In genomic region chr9:118476766-118477271, GRCm38 (mm10) we compare ENCODE assay signal across 8 mouse cellular contexts. TPM values are rescaled to one million over a fixed set of nuclear protein-coding genes. Genes with fewer than 3 reads are reported as not detected.
DNase-seq lines count a peak whose midpoint lies in the region; ATAC-seq and TF ChIP-seq lines count a peak whose summit lies in the region.

No protein-coding gene starts in this region.

- peaks cover 14% of the 10 kb centered on the region; the same call in 1 of the 2 replicates for H3K4me1 ChIP-seq in limb, embryonic 14.5 days (ENCODE audit: control insufficient read depth, insufficient read depth, low read length)

- H3K9me3 ChIP-seq in limb, embryonic 14.5 days (ENCODE audit: control insufficient read depth, low read length), result no peaks in the 10 kb centered on the region

- WGBS in limb, embryonic 14.5 days, result under 1% methylated on average over 33 of the region's 33 CpGs

- intact Hi-C loops in left cerebral cortex, postnatal 10 days (cut with DNase I), result no loop called here

- ATAC-seq in limb, embryonic 14.5 days (ENCODE audit: low FRiP score, low read depth), result no peak

- peaks cover 82% of the 10 kb centered on the region for H3K27me3 ChIP-seq in limb, embryonic 14.5 days (ENCODE audit: control insufficient read depth, insufficient read depth, low read length)

- DNase-seq in adrenal gland, adult 2 months, result peak; percentile 28
- no peak for DNase-seq in adrenal gland, postnatal 14 days
- peak; percentile 8 for DNase-seq in right cerebral cortex, postnatal 25 days
- DNase-seq in right cerebral cortex, postnatal 14 days, result no peak
- DNase-seq in limb, embryonic 14.5 days (ENCODE audit: low spot score), result no peak
- DNase-seq in natural killer cell, adult 2 months (ENCODE audit: low spot score in 2 of 2), result no peak
- DNase-seq in urinary bladder, postnatal 10 days (ENCODE audit: low spot score), result no peak
- DNase-seq in left cerebral cortex, postnatal 10 days (ENCODE audit: extremely low spot score in 1 of 2, low spot score in 2 of 2), result no peak

- H3K36me3 ChIP-seq in limb, embryonic 14.5 days (ENCODE audit: control insufficient read depth, insufficient read depth, low read length), result no peaks in the 10 kb centered on the region

- H3K9ac ChIP-seq in limb, embryonic 14.5 days (ENCODE audit: low read depth, low read length, severe bottlenecking), result no peak overlapping the region

- H3K27ac ChIP-seq in limb, embryonic 14.5 days (replicated peaks; ENCODE audit: low read depth, low read length), result no peak overlapping the region

- H3K4me3 ChIP-seq in limb, embryonic 14.5 days (replicated peaks; ENCODE audit: low read length), result peak overlapping the region; percentile 42; the same call in 1 of the 2 replicates

- no peak for TF ChIP-seq POLR2A in limb, embryonic 14.5 days (IDR thresholded peaks at IDR 0.05; ENCODE audit: borderline replicate concordance, extremely low read depth, insufficient read depth, insufficient read length)

- peak overlapping the region; percentile 75 for H3K4me2 ChIP-seq in limb, embryonic 14.5 days (replicated peaks; ENCODE audit: low read depth, low read length, severe bottlenecking)

RNA-seq across cellular contexts. Expression of gene Eomes, which starts 1.2 kb away (rescaled TPM):
- under 1 TPM; 0.17 to 0.37 TPM for total RNA-seq in adrenal gland, adult 2 months (2021)
- polyA plus RNA-seq in adrenal gland, adult 2 months (2012; rRNA removed), result 0.29 and 0.31 TPM in 2 replicates
- 0.22 and 0.86 TPM in 2 replicates for total RNA-seq in adrenal gland, postnatal 14 days (2021)
- 0.97 and 1.0 TPM in 2 replicates for polyA plus RNA-seq in limb, embryonic 14.5 days (2012; rRNA removed)
- 0.18 and 0.59 TPM in 2 replicates for polyA plus RNA-seq in limb, embryonic 14.5 days (2014; fragmentation: Nextera tagmentation; extraction: Ambion mirVana)
- total RNA-seq in left cerebral cortex, postnatal 10 days (2021), result under 1 TPM; 0.24 to 0.28 TPM

RNA-seq across cellular contexts. Expression of gene Golga4, which starts 29.2 kb away (rescaled TPM):
- 100 to 1,000 TPM; 109 to 121 TPM for total RNA-seq in adrenal gland, adult 2 months (2021)
- 5.9 and 11.5 TPM in 2 replicates for polyA plus RNA-seq in adrenal gland, adult 2 months (2012; rRNA removed)
- 103 TPM in 2 replicates for total RNA-seq in adrenal gland, postnatal 14 days (2021)
- 44.3 and 54.5 TPM in 2 replicates for polyA plus RNA-seq in limb, embryonic 14.5 days (2012; rRNA removed)
- polyA plus RNA-seq in limb, embryonic 14.5 days (2014; fragmentation: Nextera tagmentation; extraction: Ambion mirVana), result 47.2 and 61.7 TPM in 2 replicates
- 10 to 100 TPM; 73.5 to 74.4 TPM for total RNA-seq in left cerebral cortex, postnatal 10 days (2021)

Comparison
In these comparisons a context has a peak if more than half of its experiments do, and no peak if none do; other contexts are left out.
1. DNase-seq: peak in adrenal gland, adult 2 months (single experiment) and right cerebral cortex, postnatal 25 days (single experiment); none in adrenal gland, postnatal 14 days (single experiment), right cerebral cortex, postnatal 14 days (single experiment), limb, embryonic 14.5 days (single experiment), natural killer cell, adult 2 months (0 of 2), urinary bladder, postnatal 10 days (single experiment) and left cerebral cortex, postnatal 10 days (0 of 2).